Mouse (Mus musculus) T-helper 17 cell (primary cell): ENCODE measurements around the gene Slc16a7.

Source experiments
- in situ Hi-C, 2 experiments: fragments of 300-600 bp; cut with MboI, MseI; formaldehyde crosslinking; loops; 1 replicate in 1 of 2; 2 replicates in 1 of 2; pipeline ENCODE4 v1.15.1; 2025; ENCODE audit warnings: high pct_unique_total_duplicates in 2 of 2

Gene Slc16a7

DNA sequence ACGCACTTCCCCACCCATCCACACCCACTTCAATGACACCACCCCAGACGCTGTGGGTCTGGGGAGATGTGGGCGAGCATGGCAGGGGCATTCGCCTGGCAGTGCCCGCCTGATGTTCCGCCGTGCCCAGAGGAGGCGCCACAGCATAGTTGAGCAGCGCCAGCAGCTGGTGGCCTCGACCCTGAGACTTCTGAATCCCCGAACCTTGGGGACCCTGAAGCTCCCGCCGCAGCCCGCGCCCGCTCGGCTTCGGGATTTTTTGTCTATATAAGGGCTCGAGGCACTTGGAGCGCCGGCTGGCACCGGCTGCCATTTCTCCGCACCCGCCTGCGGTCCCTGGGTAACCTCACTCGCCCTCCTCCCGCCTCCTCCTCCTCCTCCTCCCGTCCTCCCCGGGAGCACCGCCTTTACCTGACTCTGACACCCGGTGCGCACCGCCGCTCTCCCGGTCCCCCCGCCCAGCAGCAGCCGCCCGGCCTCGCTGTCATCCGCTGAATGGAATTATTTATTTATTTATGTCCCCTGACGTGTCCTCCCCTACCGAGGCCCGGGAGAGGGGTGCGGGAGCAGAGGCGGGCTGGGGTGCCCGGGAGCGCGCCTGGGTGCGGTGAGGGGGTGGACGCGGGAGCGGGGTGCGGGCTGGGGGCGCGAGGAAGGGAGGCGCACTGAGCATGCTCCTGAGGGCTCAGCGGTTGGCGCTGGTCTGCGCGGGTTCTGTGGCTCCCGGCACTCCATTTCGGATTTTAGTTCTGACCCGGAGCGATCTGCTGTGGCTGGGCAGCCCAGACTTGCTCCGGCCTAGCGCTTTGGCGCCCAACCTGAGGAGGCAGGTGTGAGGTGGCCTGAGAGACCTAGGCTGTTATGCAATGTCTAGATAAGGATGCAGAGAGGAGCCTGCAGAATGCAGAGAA lies at the start of gene Slc16a7:
TSS of gene Slc16a7 (minus strand) at position 590 of the 911 bp plus-strand sequence.
- in situ Hi-C loops = no loop called here

DNA sequence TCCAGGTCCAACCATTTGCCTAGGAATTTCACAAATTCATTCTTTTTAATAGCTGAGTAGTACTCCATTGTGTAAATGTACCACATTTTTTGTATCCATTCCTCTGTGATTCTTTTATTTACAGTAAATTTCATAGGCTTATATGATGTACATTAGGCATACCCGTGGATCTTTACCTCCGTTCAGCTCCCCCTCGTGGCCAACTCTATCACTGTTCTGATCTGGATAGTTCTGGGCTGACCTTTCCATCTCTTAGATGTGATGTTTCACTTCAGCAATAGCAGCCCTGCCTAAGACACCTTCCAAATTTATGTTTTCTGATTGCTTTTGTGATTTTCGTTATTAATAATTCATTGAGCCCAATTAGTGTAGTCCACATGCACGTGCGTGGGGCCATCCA lies 29.5 kb upstream of the Slc16a7 start:
- in situ Hi-C loops = loop anchor here in 1 of 2 experiments (10.0 kb wide), 1 partner anchor 606 kb away; no protein-coding TSS in a partner anchor

DNA sequence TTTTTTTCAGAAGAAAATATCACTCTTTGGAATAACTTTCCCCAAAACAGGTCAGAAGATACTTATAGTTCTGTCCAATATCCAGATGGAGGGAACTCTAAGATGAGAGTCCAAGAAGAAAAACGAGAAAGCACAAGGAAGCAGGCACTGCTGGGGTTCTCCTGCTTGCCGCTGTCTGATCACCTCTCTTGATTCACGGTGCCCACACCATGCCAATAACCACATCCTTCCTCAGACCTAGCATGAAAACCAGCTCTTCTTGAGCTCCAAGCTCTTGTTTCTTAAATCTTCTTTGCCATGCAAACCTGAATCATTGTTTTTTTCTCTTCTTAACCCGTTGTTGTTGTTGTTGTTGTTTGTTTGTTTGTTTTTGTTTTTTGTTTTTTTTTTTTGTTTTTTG lies 10.5 kb upstream of the Slc16a7 start:
- in situ Hi-C loops = loop anchor here in 1 of 2 experiments (10.0 kb wide), 1 partner anchor 125 kb away; no protein-coding TSS in a partner anchor

DNA sequence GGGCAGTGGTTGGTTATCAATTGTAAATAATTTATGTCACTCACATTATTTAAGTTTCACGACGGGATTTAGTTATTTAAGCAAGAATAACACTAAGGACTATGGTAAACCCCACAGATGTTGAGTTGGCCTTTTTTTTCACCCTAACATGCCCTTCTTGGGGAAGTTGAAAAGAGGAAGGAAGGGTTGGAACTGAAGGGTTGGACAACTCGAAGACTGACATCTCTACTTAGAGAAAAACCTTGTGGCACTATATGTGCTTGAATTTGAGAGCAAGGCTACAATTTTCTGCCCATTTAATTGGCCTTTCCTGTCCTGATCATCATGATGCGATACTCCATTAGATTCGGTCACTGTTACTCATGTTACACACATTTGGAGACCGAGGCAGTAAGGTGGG lies 746 bp upstream of the Slc16a7 start:
- in situ Hi-C loops = loop anchor here in 1 of 2 experiments (10.0 kb wide), 1 partner anchor 115 kb away; no protein-coding TSS in a partner anchor

DNA sequence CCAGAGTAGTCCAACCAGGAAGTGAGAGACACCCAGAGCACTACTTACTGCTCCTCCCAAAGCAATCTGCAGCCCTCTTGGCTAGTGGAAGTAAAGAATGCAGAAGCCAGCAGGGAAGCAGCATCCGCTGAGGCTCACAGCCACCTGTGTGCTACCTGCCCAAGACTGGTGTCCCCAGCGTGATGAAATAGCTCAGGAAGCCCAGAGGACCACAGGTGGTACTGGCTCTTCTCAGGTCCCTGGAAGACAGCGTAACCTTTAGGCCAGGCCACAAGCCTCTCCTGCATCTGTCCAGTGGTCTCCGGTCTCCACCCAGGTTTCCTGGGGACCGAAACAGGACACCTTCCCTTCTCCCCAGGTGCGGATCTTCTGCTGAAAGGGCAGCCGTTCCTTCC lies 787 bp downstream of the Slc16a7 start:
- in situ Hi-C loops = no loop called here

DNA sequence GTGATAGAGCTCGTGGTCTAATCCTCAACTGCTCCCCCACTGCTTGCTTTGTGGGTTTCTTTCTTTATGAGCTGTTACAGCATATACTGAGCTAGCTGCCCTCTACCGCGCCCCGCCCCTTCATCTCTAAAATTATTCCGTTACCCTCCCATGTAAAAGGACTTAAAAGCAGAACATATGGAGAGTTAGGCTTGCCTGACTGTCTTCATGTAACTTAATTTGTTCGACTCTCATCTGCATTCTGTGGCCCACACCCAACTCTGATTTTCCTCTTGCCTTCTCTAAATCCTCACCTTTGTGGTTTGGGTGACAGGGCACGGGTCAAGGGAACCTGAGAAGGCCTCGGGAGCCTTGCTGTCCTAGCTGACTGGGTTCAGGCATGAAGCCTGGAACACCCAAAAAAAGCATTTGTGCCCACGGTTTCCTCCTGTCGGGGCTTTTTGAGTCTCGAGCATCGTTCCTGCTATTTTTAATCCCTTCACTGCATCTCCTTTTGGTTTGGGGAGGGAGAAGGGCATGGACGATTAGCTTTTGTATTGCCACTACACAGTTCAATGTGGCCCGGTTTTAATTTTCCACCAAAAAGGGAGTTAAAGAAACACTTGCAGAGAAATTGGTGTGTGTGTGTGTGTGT lies 1.4 kb downstream of the Slc16a7 start:
- in situ Hi-C loops = no loop called here

DNA sequence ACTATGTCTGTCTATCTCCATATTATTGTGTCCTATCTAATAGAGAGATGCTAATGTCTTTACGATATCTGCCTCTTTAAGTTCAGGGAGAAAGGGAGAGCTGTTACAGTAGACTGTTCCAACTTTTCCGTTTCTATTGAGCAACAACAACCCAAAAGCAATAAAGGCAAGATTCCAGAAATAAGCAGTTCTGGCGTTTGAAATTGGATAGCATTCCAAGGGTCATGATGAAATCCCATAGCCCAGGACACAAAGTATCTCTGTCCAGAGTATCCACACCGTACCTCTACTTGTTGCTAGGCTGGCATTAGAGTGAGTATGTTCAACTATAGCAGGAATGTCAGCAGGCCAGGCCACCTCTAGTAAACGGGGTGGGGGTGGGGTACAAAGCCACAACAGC lies 13.7 kb downstream of the Slc16a7 start:
- in situ Hi-C loops = no loop called here

DNA sequence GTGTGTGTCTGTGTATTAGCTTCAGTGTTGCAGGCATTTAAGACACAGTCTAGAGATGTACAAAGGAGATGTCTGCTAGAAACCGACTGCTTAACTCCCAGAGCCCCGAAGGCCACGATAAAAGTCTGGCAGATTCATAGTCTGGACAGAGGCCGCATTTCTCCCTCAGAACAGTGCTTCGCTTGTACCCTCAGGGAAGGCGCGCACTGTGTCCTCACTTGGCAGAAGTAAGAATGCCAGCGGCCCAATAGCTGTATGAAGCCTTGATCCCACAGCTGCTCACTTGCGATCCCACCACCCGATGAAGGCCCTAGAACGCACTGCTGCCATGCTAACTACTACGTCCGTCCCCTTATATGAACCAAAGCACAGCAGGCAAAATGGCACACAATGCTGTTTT lies 16.6 kb downstream of the Slc16a7 start:
- in situ Hi-C loops = no loop called here

DNA sequence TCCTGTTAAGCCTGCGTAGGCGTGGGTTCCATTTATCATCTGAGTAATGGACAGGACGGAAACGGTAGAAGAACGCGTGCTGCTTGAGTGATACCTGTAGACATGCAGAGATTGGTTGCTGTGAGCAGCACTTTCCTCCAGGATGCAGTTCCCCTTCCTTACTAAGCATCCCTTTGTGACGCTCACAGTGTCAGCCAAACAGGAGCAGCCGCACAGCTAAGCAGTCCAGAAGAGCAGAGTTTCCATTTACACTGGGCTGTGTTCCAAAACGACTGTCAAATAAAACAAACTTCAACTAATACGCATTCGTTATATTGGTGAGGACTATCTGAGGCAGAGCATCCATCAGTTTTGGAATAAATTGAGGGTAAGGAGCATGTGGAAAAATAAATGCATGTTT lies 17.8 kb downstream of the Slc16a7 start:
- in situ Hi-C loops = no loop called here

DNA sequence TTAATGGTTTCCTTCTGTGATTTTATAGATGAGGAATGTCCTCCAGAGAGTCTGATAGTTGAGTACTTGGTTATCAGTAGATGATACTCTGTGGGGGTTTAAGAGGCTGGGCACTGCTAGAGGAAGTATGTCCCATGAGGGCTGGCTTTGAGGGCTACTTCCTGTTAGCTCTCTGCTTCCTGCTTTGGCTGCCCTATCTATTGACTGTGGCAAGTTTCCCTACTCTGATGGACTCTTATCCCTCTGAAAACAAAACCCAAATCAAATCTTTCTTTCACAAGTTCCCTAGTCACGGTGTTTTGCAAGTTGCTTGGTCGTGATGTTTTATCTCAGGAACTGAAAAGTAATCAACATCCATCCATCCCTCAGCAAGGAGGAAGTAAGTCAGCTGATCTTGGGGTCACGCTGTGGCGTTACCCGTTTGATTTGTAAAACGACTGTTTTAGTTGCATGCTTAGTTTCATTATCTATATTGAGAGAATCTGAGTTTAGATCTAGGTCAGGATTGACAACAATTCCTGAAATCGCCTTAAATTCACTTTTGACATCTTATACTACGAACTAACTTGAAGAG lies 19.1 kb downstream of the Slc16a7 start:
- in situ Hi-C loops = no loop called here

DNA sequence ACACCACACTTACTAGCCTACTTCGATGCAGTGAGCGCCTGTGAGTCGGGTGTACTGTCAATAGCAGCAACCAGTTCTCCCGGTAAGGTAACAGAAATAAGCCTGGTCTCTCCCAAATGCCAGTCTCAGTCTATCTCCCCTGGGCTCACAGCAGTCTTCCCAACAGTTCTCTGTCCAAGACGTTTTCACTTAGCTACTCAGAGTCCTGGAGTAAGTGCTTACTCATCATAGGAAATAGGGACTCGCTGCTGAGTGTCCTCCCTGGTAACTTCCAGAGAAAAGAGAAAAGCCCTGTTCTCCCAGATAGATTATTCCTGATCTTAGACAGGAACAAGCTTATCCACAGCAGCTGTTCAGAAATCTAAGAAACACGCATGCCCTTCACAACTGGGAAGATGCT lies 30.8 kb downstream of the Slc16a7 start:
- in situ Hi-C loops = no loop called here

DNA sequence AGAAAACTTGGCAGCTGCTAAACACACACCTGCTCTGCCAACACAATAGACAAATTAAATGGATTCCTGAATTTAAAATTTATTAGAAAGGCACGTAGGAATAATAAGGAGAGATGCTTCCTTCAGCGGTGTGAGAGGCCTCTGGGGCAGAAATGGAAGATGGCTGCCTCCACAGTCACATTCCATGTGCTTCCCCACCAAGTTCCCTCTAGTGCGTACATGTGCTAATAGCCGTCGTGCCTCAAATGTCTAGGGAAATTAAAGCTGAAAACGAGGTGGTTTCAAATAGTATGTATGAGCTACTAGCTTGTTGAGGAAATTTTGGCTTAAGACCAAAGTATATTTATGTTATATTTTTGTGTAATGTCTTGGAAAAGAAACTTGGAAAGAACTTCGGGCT lies 36.5 kb downstream of the Slc16a7 start:
- in situ Hi-C loops = no loop called here

DNA sequence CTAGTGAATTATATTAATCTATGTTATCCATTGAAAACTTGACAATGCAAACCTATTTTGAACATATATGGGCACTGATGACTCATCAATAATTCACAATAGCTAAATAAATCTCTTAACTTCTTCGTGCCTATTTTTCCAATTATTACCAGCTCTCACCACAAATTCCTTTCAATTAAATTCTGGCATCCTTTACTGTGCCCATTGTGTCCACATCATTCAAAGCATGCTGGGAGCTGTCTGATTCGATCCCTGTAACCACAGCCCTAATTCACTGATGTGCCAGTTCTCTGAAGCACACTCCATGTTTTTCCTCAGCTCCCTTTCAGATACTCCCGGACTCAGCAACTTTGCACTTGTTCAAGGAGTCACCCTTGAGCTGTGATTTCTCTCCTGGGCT lies 41.1 kb downstream of the Slc16a7 start:
- in situ Hi-C loops = no loop called here

DNA sequence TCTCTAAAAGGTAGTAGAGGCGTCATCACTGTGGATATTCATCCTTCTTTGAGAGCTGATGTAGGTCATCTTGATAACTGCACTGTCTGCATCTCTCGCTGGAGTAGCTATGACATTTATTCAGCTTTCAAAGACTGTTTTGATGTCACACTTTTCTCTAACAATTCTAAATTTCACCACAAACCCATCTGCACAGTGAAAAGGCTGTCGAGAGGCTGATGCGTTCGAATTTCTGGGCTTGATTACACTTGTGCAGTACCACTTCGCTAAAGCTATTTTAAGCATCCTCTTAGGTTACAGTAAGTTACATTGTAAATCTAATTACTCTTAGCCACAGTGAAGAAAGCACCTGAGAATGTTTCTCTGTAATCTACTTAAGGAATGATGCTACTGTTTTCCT lies 42.1 kb downstream of the Slc16a7 start:
- in situ Hi-C loops = no loop called here

DNA sequence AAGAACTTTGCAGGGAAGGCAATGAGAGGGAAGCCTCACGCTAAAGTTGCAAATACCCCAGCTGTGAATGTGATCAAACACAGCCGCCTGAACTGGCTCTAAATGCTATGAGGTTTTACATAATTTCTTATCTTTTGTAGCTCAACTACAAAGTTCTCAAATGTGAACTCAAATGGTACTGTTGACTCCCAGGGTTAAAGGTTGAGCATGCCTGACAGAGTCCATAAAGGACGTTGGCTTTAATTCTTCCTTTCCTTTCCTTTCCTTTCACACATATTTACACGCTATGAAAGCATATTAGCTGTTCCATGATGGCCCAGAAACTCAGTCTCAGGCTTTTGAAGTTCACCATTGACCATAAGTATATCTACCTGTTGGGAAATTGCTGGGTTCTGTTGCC lies 42.9 kb downstream of the Slc16a7 start:
- in situ Hi-C loops = no loop called here

DNA sequence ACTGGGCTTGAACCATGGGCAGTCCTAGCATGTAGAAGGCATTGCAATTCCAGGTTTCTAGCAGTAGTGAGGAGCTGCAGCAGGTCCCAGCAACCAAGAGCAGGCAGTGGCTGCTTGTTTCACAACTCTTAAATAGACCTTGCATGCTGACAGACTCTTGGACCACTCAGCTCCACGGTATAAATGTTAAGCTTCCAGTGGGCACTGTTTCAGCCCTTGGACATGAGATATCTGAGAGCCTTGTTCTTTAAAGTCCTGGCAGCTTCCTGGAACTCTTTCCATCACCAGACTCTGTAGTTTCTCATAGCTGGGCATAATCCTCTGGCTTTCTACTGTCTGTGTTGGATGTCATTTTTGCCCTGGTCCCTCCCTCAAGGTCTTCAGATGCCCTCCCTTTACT lies 43.7 kb downstream of the Slc16a7 start:
- in situ Hi-C loops = no loop called here

DNA sequence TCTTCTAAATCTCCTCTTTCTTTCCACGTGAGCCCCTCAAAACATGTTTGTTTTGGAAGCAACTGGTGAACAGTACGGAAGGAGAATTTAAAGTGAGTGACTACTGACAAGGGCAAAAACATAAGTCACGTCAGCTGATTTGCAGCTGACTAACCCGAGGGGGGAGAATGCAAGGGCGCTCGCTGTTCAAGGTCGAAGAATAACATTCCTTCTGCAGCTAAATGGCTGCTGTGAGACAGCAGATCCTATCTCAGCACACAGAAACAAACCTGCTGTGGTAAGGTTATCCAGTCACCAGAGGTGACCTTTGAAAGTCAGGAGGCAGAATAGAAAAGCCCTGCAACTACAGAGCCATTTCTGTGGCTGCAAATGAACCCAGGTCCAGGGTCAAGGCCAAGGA lies 47.1 kb downstream of the Slc16a7 start:
- in situ Hi-C loops = no loop called here

DNA sequence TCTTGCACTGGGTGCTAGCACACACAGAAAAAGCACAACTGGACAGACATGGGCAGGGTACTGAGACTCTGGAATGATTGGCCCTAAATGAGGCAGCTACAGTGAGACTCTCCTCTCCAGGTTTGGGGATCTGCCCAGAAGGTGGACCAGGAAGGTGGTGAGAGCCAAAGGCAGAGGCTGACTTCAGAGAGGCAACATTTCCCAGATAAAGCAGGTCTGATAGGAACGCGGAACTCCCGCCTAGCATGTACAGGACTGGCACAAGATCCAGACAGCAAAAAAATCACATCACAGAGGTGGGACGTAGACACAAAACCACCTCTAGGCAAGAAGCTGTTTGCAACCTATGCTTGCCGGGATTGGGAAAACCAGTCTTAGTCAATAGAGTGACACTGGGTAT lies 55.5 kb downstream of the Slc16a7 start:
- in situ Hi-C loops = no loop called here

DNA sequence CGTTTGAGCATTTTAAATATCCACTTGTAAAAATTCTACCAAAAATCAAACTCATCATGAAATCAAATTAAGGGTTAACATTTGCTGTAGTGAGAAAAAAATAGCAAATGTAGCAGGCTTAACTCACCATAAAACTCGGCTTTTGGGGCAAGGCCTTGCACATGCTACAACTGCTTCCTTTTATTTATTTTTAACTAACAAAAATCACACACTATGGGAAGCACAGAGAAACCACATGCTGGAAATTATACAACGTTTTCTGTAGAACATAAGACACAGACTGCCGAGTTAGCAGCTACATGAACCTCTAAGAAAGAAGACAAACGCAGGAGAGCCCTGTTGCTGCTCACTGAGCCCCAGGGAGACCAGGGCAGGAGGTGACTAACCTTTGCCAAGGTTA lies 57.9 kb downstream of the Slc16a7 start:
- in situ Hi-C loops = no loop called here

DNA sequence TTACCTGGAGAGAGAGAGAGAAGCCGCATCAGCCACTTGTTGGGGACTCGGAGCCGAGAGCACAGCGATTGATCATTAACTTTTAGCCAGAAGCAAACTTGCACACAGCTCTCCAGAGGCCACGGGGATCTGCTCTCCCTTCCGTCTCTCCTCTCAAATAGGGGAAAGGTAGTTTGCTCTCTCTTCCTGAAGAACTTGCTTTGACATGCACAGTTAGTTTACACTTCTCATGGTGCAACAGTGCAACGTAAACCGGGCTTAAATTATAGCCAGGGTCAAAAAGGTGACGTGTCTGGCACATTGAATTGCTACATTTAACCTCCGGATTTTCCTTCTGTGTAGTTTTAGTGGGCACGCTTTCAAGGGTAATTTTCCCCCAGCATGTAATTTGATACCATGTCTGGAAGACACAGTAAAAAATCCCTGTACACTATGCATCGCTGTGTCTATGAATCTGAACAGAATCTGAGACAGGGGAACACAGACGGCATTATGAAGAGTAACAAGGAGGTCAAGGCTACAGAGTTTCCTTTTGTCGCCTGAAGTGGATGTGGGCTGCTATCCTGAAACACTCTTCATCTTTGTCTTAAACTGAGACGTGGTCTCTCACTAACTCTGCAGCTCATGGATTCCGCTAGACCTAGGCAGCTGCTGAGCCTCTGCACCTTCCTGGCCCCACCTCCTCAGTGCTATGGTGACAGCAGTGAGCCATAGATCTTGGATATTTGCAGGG lies 60.8 kb downstream of the Slc16a7 start:
- in situ Hi-C loops = no loop called here

DNA sequence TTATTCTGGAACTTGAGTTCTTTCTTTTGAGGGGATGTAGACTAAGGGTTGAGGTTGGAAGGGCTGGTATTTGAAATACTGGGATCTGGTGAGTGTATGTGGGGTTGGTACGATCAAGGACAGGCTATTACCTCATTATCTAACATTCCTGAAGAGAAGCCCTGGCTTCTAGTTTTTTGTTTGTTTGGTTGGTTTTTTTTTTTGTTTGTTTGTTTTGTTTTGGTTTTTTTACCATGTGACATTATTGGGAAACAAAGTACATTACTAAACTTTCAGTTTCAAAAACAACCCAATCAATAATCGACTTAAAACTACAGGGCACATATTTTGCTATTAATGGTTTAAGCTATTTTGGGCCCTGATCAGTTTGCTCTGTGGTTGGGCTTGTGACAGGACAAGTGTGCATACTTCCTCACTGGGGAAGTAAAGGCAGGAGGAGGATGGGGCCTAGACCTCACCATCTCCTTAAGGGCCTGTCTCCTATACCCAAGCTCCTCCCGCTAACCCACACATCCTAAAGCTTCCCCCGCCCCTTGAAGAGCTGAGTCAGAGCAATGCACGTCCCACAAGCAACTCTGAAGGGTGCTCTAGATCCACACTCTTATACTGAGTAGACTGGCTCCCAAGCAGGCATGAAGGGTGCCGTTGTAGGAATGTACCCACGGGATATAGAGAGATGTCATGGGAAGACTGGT lies 64.2 kb downstream of the Slc16a7 start:
- in situ Hi-C loops = no loop called here
